Mouse (Mus musculus) 3T3-L1 (cell line): ENCODE measurements around the gene Gm20521.
A peak's percentile ranks its signal among the peaks of the same experiment; 100 is the strongest.

Source experiments
- DNase-seq: peaks from one replicate; pipeline ENCODE4 v3.0.0-alpha.2; 2015; ENCODE audit warnings: low read depth, low spot score

The Gm20521 gene

GRCm38 (mm10) chr14:54883154-54884021, at the start of gene Gm20521, which contains the start of gene Bcl2l2:
Gm20521 (plus strand) TSS chr14:54883441.
Bcl2l2 (plus strand) TSS chr14:54883377.
- peak; percentile 89 for DNase-seq

GRCm38 (mm10) chr14:54843461-54843860, 39.8 kb upstream of the Gm20521 start:
- DNase-seq: peak; percentile 68

GRCm38 (mm10) chr14:54855726-54856125, 27.5 kb upstream of the Gm20521 start:
- DNase-seq: no peak

GRCm38 (mm10) chr14:54856703-54857102, 26.5 kb upstream of the Gm20521 start:
- no peak for DNase-seq

GRCm38 (mm10) chr14:54857891-54858290, 25.4 kb upstream of the Gm20521 start:
- DNase-seq: no peak

- DNase-seq: peak; percentile 70
Measured at GRCm38 (mm10) chr14:54860511-54860910, 22.7 kb upstream of the Gm20521 start.

- peak; percentile 86 for DNase-seq
Measured at GRCm38 (mm10) chr14:54863501-54864312, 19.5 kb upstream of the Gm20521 start.

GRCm38 (mm10) chr14:54864313-54865036, 18.8 kb upstream of the Gm20521 start:
- peak; percentile 49 for DNase-seq

GRCm38 (mm10) chr14:54865626-54866025, 17.6 kb upstream of the Gm20521 start:
- DNase-seq: no peak

- no peak for DNase-seq
Measured at GRCm38 (mm10) chr14:54866268-54866667, 17.0 kb upstream of the Gm20521 start.

- no peak for DNase-seq
Measured at GRCm38 (mm10) chr14:54866936-54867335, 16.3 kb upstream of the Gm20521 start.

- DNase-seq: no peak
Measured at GRCm38 (mm10) chr14:54868026-54868425, 15.2 kb upstream of the Gm20521 start.

- no peak for DNase-seq
Measured at GRCm38 (mm10) chr14:54870861-54871260, 12.4 kb upstream of the Gm20521 start, which contains the start of gene Homez. Homez (minus strand) TSS chr14:54870961.

GRCm38 (mm10) chr14:54874165-54874564, 9.1 kb upstream of the Gm20521 start:
- DNase-seq: no peak

- peak; percentile 21 for DNase-seq
Measured at GRCm38 (mm10) chr14:54875844-54876538, 7.2 kb upstream of the Gm20521 start.

- peak; percentile 71 for DNase-seq
Measured at GRCm38 (mm10) chr14:54876539-54877047, 6.6 kb upstream of the Gm20521 start.

GRCm38 (mm10) chr14:54877048-54877715, 6.1 kb upstream of the Gm20521 start, which contains the start of gene Ppp1r3e:
Ppp1r3e (minus strand) TSS chr14:54877550.
- DNase-seq: peak; percentile 26

- no peak for DNase-seq
Measured at GRCm38 (mm10) chr14:54884022-54884712, 926 bp downstream of the Gm20521 start.

GRCm38 (mm10) chr14:54885309-54885708, 2.1 kb downstream of the Gm20521 start:
- no peak for DNase-seq

GRCm38 (mm10) chr14:54892200-54892599, 9.0 kb downstream of the Gm20521 start, which contains the start of gene Pabpn1:
Pabpn1 (plus strand) TSS chr14:54892500.
- no peak for DNase-seq
